Mouse (Mus musculus) MEL (cell line): Measurements from ENCODE around the gene 9430038I01Rik. TPM values are rescaled to one million over a fixed set of nuclear protein-coding genes. Genes with fewer than 3 reads are reported as not detected.

Source experiments
- polyA plus RNA-seq, 2 experiments: library from polyadenylated mRNA; stranded (reverse) in 1 of 2; unstranded in 1 of 2; fragments of >175 nt in 1 of 2; fragments of >200 nt in 1 of 2; gene quantifications; 2 replicates each; pipeline versions ENCODE4 v1.2.1 to v1.2.4; 2012; ENCODE audit warnings: low replicate concordance in 2 of 2, low read depth in 1 of 2; ENCODE audit not compliant: insufficient read length in 2 of 2, insufficient read depth in 1 of 2, missing spikeins in 1 of 2
- total RNA-seq: library from RNA; depleted of rRNA; stranded (reverse); fragments of 300-350 nt; gene quantifications from 2 replicates; pipeline ENCODE4 v1.2.3, GENCODE M21; 2012; rRNA removed

9430038I01Rik gene
- total and polyA plus RNA-seq, 3 experiments = 19.0 to 24.5 TPM; not detected in 1

Other genes with a start within 250 kb of the 9430038I01Rik start
- gene Ebf3, start 96.3 kb downstream of the 9430038I01Rik start, total RNA-seq = not detected in 2 replicates
- gene Ebf3, start 96.3 kb downstream of the 9430038I01Rik start, polyA plus RNA-seq = not detected
- 174 and 175 TPM in 2 replicates for gene Glrx3, start 26.9 kb upstream of the 9430038I01Rik start, total RNA-seq
- 100 to 1,000 TPM; 279 to 290 TPM for gene Glrx3, start 26.9 kb upstream of the 9430038I01Rik start, polyA plus RNA-seq